Mouse (Mus musculus): ENCODE data around the gene Zfp62.

DNA sequence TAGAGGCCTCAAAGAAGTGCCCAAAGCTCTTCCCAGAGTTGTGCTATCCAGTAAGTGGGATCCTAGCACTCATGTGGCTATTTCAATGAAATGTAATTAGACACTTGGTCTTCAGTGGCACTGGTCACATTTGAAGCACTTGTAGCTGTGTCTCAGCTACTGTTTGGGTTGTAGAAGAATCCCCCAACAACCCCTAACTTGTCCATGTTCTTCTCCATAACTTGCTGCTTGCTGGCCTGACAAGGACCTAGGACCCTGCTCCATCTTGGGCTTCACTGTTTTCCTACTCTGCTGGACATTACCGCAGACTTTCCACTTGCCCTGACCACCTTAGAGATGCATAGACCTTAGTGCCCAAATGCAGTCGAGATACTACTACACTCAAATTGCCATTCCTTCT lies 1.0 kb upstream of the Zfp62 start:
- no peak for TF ChIP-seq CTCF (IDR thresholded peaks at IDR 0.05)
- TF ChIP-seq EP300 (IDR thresholded peaks at IDR 0.05), result no peak

Data from lung, postnatal 0 days (tissue).